Mouse (Mus musculus) ovary, adult 10 weeks (tissue): ENCODE results near the gene Rcn2. TPM values are rescaled to one million over a fixed set of nuclear protein-coding genes. Genes with fewer than 3 reads are reported as not detected.

ENCODE experiments used
- polyA plus RNA-seq: library from polyadenylated mRNA; stranded (reverse); fragments of 350-450 nt; fragmentation: Illumina TruSeq; extraction: RNeasy Lipid Tissue Mini Kit (QIAGEN cat#74804); gene quantifications from one replicate; pipeline ENCODE4 v1.2.3, GENCODE M21; 2014

Rcn2 gene
- polyA plus RNA-seq = 203 TPM

DNA sequence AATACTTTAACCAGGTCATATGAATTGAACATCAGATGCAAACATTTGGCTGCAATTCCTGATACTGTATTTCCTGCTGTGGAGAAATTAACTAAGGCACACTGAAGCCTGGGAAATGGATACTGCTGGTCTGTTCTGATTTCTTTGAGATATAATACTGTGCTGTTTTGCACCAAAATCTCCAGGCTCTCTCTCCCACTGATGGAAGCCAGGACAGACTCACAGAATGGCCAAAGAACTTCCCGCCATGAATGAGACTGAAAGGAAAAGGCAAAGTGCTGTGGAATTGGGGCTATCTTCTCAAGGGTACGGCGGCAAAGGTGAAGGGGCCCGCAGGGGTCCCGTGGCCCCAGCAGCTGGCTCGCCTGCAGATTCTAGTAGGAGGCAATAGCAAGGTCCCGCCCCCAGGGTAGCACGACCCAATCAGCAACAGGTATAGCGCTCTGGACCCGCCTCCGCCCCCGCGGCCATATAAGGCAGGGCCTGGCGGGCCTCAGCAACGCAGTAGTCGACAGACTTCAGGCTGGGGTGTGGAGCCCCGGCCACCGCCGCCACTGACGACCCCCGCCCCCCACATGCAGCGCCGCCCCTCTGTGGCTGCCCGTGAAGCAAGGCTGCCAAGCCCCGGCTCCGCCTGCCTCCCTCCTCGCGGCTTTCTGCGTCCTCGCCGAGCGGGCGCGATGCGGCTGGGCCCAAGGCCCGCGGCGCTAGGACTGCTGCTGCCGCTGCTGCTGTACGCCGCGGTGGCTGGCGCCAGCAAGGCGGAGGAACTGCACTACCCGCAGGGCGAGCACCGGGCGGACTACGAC is at the start of gene Rcn2:
TSS of gene Rcn2 (plus strand) at position 474 of the 809 bp plus-strand sequence.

DNA sequence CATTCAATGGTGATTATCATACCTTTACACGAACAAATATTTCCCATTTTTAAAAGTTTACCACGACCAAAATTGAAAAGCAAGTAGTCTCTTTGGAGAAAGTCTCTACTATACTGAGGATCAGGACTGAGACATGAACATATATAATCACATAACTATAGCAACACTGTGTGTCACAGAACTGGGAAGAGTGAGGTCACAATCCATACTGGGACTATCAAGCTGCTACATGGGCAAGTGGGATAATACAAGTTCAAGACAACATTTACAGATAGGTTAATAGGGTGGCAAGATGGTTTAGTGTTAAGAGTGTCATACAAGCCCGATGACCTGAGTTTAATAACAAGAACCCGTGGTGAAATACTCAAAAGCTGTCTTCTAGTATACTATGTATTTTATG is 31.2 kb upstream of the Rcn2 start, which contains the start of gene 4930563M21Rik:
TSS of gene 4930563M21Rik (minus strand) at position 101 of the 400 bp plus-strand sequence.

DNA sequence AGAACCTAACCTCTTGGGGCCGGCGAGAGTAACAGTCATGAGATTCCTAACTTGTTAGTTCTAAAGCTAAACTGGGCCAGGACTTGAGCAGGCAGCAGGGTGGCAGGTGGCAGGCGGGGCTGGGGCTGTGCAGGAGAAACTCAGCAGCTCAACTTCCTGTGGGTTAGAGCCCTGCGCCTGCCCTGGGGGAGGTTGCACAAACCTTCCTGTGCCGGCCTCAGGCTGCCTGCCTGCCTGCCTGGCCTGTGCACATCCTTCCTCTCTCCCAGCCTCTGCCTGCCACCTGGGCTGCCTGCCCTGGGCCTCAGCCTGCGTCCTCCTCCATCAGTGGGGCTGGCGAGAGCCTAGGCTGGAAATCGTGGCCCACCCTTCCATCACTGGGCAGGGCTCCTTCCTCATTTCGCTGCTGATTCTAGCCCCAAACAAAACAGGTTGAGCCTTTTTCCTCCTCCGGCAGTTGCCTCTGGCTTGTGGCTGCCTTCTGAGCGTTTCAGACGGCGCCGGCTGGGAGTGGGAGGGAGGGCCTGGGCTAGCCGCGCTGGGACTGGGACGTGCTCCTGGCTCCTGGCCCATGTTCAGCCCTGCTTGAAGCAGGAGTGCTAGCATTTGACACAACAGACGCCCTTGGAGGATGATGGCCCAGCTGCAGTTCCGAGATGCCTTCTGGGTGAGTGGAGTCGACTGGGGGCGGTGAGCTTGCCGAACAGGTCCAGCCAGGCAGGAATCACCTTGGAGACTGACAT is 48.3 kb downstream of the Rcn2 start, which contains the start of gene Pstpip1:
TSS of gene Pstpip1 (plus strand) at position 185 of the 743 bp plus-strand sequence.

Other genes starting within 250 kb of the Rcn2 start
- 34.4 TPM for gene Scaper, start 103.7 kb upstream of the Rcn2 start, polyA plus RNA-seq
- gene 4930563M21Rik, start 31.3 kb upstream of the Rcn2 start, polyA plus RNA-seq = not detected
- gene Pstpip1, start 48.1 kb downstream of the Rcn2 start, polyA plus RNA-seq = not detected
- gene Tspan3, start 123.6 kb downstream of the Rcn2 start, polyA plus RNA-seq = 158 TPM